Mouse (Mus musculus): Measurements from ENCODE around the gene Amotl2. TPM values are rescaled to one million over a fixed set of nuclear protein-coding genes. Genes with fewer than 3 reads are reported as not detected.
A peak's percentile ranks its signal among the peaks of the same experiment; 100 is the strongest.

Amotl2 gene
- total and polyA plus RNA-seq, 3 experiments: not detected

GRCm38 (mm10) chr9:102717164-102717885 lies 853 bp downstream of the Amotl2 start:
- no peaks in the 10 kb centered on the region for H3K9me3 ChIP-seq (replicated peaks; ENCODE audit: insufficient read depth, low read length)
- H3K27ac ChIP-seq (ENCODE audit: control insufficient read depth, low read depth, low read length): no peak overlapping the region
- H3K36me3 ChIP-seq (ENCODE audit: control insufficient read depth in 1 of 2, insufficient read depth in 2 of 2, low read length in 2 of 2): no peaks in the 10 kb centered on the region
- no peak for DNase-seq (ENCODE audit: low read depth, low spot score)
- no peaks in the 10 kb centered on the region for H3K27me3 ChIP-seq (ENCODE audit: control insufficient read depth in 1 of 2, insufficient read depth in 2 of 2, low read length in 2 of 2)
- no peaks in the 10 kb centered on the region for H3K4me1 ChIP-seq (ENCODE audit: control insufficient read depth in 1 of 2, insufficient read depth in 2 of 2, low read length in 2 of 2)
- TF ChIP-seq NRF1 (IDR thresholded peaks at IDR 0.05; ENCODE audit: insufficient read depth, low read depth, low read length, poor library complexity, severe bottlenecking): no peak
- TF ChIP-seq CTCF (IDR thresholded peaks at IDR 0.05 in 2 of 3, conservative IDR thresholded peaks at IDR 0.05 in 1 of 3; ENCODE audit: control insufficient read depth in 1 of 3, insufficient read depth in 1 of 3, low read depth in 2 of 3, low read length in 3 of 3, poor library complexity in 1 of 3, severe bottlenecking in 1 of 3): no peak
- no peak for TF ChIP-seq MAX (IDR thresholded peaks at IDR 0.05; ENCODE audit: low read length)
- no peak for TF ChIP-seq USF1 (IDR thresholded peaks at IDR 0.05; ENCODE audit: low read depth, low read length)
- no peak for TF ChIP-seq HCFC1 (IDR thresholded peaks at IDR 0.05; ENCODE audit: low read depth, low read length)
- no peak for TF ChIP-seq NELFE (IDR thresholded peaks at IDR 0.05; ENCODE audit: low read depth, low read length)
- TF ChIP-seq POLR2A (IDR thresholded peaks at IDR 0.05; ENCODE audit: control insufficient read depth in 1 of 2, insufficient read depth in 1 of 2, low read depth in 1 of 2, low read length in 2 of 2, poor library complexity in 1 of 2): no peak
- no peak for TF ChIP-seq MAFK (IDR thresholded peaks at IDR 0.05; ENCODE audit: borderline replicate concordance, low read depth, low read length)
- no peak for TF ChIP-seq RAD21 (IDR thresholded peaks at IDR 0.05; ENCODE audit: low read depth, low read length)
- no peak for TF ChIP-seq POLR2AphosphoS5 (IDR thresholded peaks at IDR 0.05; ENCODE audit: borderline replicate concordance, low read depth, low read length)
- no peak overlapping the region for H3K9ac ChIP-seq (ENCODE audit: control insufficient read depth, low read depth, low read length, poor library complexity, severe bottlenecking)
- no peaks in the 10 kb centered on the region for H3K79me2 ChIP-seq (ENCODE audit: control insufficient read depth, insufficient read depth, low read length, poor library complexity)
- no peak overlapping the region for H3K4me3 ChIP-seq (ENCODE audit: control insufficient read depth in 1 of 2, insufficient read depth in 1 of 2, low read depth in 2 of 2, low read length in 2 of 2)

GRCm38 (mm10) chr9:102717886-102718643 lies 1.6 kb downstream of the Amotl2 start:
- TF ChIP-seq POLR2A (IDR thresholded peaks at IDR 0.05; ENCODE audit: control insufficient read depth in 1 of 2, insufficient read depth in 1 of 2, low read depth in 1 of 2, low read length in 2 of 2, poor library complexity in 1 of 2) (0 out of 4 replicates have a peak, but pooled peaks of 1 of the 2 experiments have one; percentile 24), USF2 (IDR thresholded peaks at IDR 0.05; ENCODE audit: borderline replicate concordance in 1 of 2, insufficient read depth in 1 of 2, low read depth in 1 of 2, low read length in 2 of 2) (no peak)
- H3K4me1 ChIP-seq (ENCODE audit: control insufficient read depth in 1 of 2, insufficient read depth in 2 of 2, low read length in 2 of 2): no peaks in the 10 kb centered on the region
- no peak for DNase-seq (ENCODE audit: low read depth, low spot score)
- H3K79me2 ChIP-seq (ENCODE audit: control insufficient read depth, insufficient read depth, low read length, poor library complexity): no peaks in the 10 kb centered on the region
- no peaks in the 10 kb centered on the region for H3K27me3 ChIP-seq (ENCODE audit: control insufficient read depth in 1 of 2, insufficient read depth in 2 of 2, low read length in 2 of 2)
- no peaks in the 10 kb centered on the region for H3K9me3 ChIP-seq (replicated peaks; ENCODE audit: insufficient read depth, low read length)
- H3K27ac ChIP-seq (ENCODE audit: control insufficient read depth, low read depth, low read length): no peak overlapping the region
- H3K9ac ChIP-seq (ENCODE audit: control insufficient read depth, low read depth, low read length, poor library complexity, severe bottlenecking): no peak overlapping the region
- H3K36me3 ChIP-seq (ENCODE audit: control insufficient read depth in 1 of 2, insufficient read depth in 2 of 2, low read length in 2 of 2): no peaks in the 10 kb centered on the region
- no peak overlapping the region for H3K4me3 ChIP-seq (ENCODE audit: control insufficient read depth in 1 of 2, insufficient read depth in 1 of 2, low read depth in 2 of 2, low read length in 2 of 2)

- Histone ChIP-seq H3K36me3 (ENCODE audit: control insufficient read depth in 1 of 2, insufficient read depth in 2 of 2, low read length in 2 of 2) (no peaks in the 10 kb centered on the region), H3K4me3 (ENCODE audit: control insufficient read depth in 1 of 2, insufficient read depth in 1 of 2, low read depth in 2 of 2, low read length in 2 of 2) (no peak overlapping the region), H3K9ac (ENCODE audit: control insufficient read depth, low read depth, low read length, poor library complexity, severe bottlenecking) (no peak overlapping the region), H3K27ac (ENCODE audit: control insufficient read depth, low read depth, low read length) (no peak overlapping the region), H3K9me3 (replicated peaks; ENCODE audit: insufficient read depth, low read length) (no peaks in the 10 kb centered on the region), H3K4me1 (ENCODE audit: control insufficient read depth in 1 of 2, insufficient read depth in 2 of 2, low read length in 2 of 2) (no peaks in the 10 kb centered on the region), H3K27me3 (ENCODE audit: control insufficient read depth in 1 of 2, insufficient read depth in 2 of 2, low read length in 2 of 2) (no peaks in the 10 kb centered on the region), H3K79me2 (ENCODE audit: control insufficient read depth, insufficient read depth, low read length, poor library complexity) (no peaks in the 10 kb centered on the region)
- no peak for DNase-seq (ENCODE audit: low read depth, low spot score)
- TF ChIP-seq MAX (IDR thresholded peaks at IDR 0.05; ENCODE audit: low read length): no peak
Measured at GRCm38 (mm10) chr9:102718676-102719075, 2.2 kb downstream of the Amotl2 start.

All from MEL (cell line).